Mouse (Mus musculus) left cerebral cortex, postnatal 25 days (tissue): Measurements from ENCODE around the gene Dus2. TPM values are rescaled to one million over a fixed set of nuclear protein-coding genes. Genes with fewer than 3 reads are reported as not detected.
A peak's percentile ranks its signal among the peaks of the same experiment; 100 is the strongest.

Experiments used
- DNase-seq, 2 experiments: peaks; one replicate each; pipeline ENCODE4 v3.0.0; 2022; ENCODE audit warnings: low spot score in 2 of 2, mixed read lengths in 1 of 2
- intact Hi-C: fragments of 180-260 bp; cut with DNase I; formaldehyde crosslinking; loops from one replicate; pipeline ENCODE4 v1.15.1; 2025
- total RNA-seq, 2 experiments: library from RNA; stranded (reverse); gene quantifications; 2 replicates each; pipeline ENCODE4 v1.2.3; 2021

The Dus2 gene
- total RNA-seq, result 10 to 100 TPM; 16.7 to 18.9 TPM

- peak; percentile 42 to 73 for DNase-seq
- intact Hi-C loops, result loop anchor here (1.0 kb wide), 1 partner anchor 31 kb away; no protein-coding TSS in a partner anchor
Measured at GRCm38 (mm10) chr8:105990856-105991387, at the start of gene Dus2. TSS of gene Dus2 (plus strand) at chr8:105991337.

- intact Hi-C loops, result no loop called here
Measured at GRCm38 (mm10) chr8:105942026-105942425, 49.1 kb upstream of the Dus2 start.

GRCm38 (mm10) chr8:105942542-105942941, 48.6 kb upstream of the Dus2 start:
- DNase-seq, result no peak
- intact Hi-C loops, result no loop called here

More at GRCm38 (mm10) chr8:105942026-105942425, 49.1 kb upstream of the Dus2 start:
- no peak for DNase-seq

- intact Hi-C loops, result no loop called here
- DNase-seq, result peak in 1 of 2 experiments; percentile 60
Measured at GRCm38 (mm10) chr8:105943321-105943739, 47.8 kb upstream of the Dus2 start, which contains the start of gene Lcat. TSS of gene Lcat (minus strand) at chr8:105943382.

GRCm38 (mm10) chr8:105949350-105949749, 41.8 kb upstream of the Dus2 start:
- intact Hi-C loops, result no loop called here
- DNase-seq, result peak; percentile 64 to 67

- DNase-seq, result peak in 1 of 2 experiments; percentile 63
- intact Hi-C loops, result no loop called here
Measured at GRCm38 (mm10) chr8:105951057-105951659, 40.0 kb upstream of the Dus2 start.

GRCm38 (mm10) chr8:105956556-105956955, 34.6 kb upstream of the Dus2 start:
- intact Hi-C loops, result no loop called here

GRCm38 (mm10) chr8:105957813-105958212, 33.3 kb upstream of the Dus2 start:
- DNase-seq, result no peak
- intact Hi-C loops, result no loop called here

More at GRCm38 (mm10) chr8:105956556-105956955, 34.6 kb upstream of the Dus2 start:
- no peak for DNase-seq

- intact Hi-C loops, result no loop called here
- DNase-seq, result no peak
Measured at GRCm38 (mm10) chr8:105959350-105959749, 31.8 kb upstream of the Dus2 start.

GRCm38 (mm10) chr8:105961101-105961500, 30.0 kb upstream of the Dus2 start:
- intact Hi-C loops, result no loop called here
- no peak for DNase-seq

- DNase-seq, result no peak
- intact Hi-C loops, result no loop called here
Measured at GRCm38 (mm10) chr8:105961536-105961935, 29.6 kb upstream of the Dus2 start.

GRCm38 (mm10) chr8:105964506-105965265, 26.5 kb upstream of the Dus2 start:
- intact Hi-C loops, result no loop called here
- DNase-seq, result no peak

GRCm38 (mm10) chr8:105965266-105965904, 25.8 kb upstream of the Dus2 start:
- DNase-seq, result peak in 1 of 2 experiments; percentile 16
- intact Hi-C loops, result no loop called here

GRCm38 (mm10) chr8:105965905-105966341, 25.2 kb upstream of the Dus2 start, which contains the start of gene Slc12a4:
TSS of gene Slc12a4 (minus strand) at chr8:105966097.
- intact Hi-C loops, result no loop called here
- peak in 1 of 2 experiments; percentile 23 for DNase-seq

- no peak for DNase-seq
- intact Hi-C loops, result no loop called here
Measured at GRCm38 (mm10) chr8:105966692-105967311, 24.3 kb upstream of the Dus2 start.

- intact Hi-C loops, result no loop called here
Measured at GRCm38 (mm10) chr8:105969367-105969766, 21.8 kb upstream of the Dus2 start.

GRCm38 (mm10) chr8:105971019-105971720, 20.0 kb upstream of the Dus2 start:
- DNase-seq, result no peak
- intact Hi-C loops, result no loop called here

More at GRCm38 (mm10) chr8:105969367-105969766, 21.8 kb upstream of the Dus2 start:
- no peak for DNase-seq

GRCm38 (mm10) chr8:105975363-105975762, 15.8 kb upstream of the Dus2 start:
- intact Hi-C loops, result no loop called here
- DNase-seq, result no peak

GRCm38 (mm10) chr8:105979325-105979724, 11.8 kb upstream of the Dus2 start, which contains the start of gene Dpep3:
TSS of gene Dpep3 (minus strand) at chr8:105979429.
- intact Hi-C loops, result no loop called here
- DNase-seq, result no peak
